Comparison of ENCODE assay signal across 12 mouse cellular contexts in the genomic region with DNA sequence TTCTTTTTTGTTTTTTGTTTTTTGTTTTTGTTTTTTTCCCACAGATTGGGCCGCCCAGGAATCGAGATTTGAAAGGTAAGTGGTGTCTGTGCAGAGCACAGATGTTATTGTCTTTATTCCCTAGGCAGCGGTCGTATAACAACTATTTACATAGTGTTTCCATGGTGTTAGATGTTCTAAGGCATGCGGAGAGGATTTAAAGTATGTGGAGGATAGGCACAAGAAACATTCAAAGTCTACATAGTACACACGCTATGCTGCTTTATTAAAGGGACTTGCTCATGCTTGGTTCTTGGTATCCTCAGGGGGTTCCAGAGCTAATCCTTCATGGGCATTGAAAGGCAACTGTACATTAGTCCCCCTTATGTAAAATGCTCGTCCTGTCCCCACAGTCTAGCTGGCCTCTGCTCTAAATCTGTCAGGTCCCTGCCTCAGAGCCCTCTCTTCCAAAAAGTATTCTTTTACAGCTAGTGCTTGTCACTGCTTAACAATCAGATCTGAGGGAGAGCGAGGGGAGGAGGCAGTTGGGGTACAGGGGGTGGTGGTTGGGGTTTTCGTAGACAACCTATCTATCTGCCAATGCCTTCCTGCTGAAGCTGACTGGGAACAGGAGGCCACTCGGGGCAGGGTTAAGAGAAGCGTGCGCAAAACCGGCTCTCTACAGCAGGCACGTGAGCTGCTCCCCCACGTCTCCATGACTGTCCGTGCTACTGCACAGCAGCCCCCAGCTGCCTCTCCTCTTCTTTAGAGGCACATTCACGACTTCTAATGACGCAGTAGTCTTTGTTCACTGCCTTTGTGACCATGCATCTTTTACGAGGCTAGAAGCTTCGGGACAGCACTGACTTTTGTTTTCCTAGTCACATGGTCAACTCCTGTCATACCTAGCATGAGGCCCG. TPM values are rescaled to one million over a fixed set of nuclear protein-coding genes. Genes with fewer than 3 reads are reported as not detected.
A peak's percentile ranks its signal among the peaks of the same experiment; 100 is the strongest.
DNase-seq lines count a peak whose midpoint lies in the region; ATAC-seq lines count a peak whose summit lies in the region.
"Had no signal": no experiment of that assay in that cellular context is flagged by ENCODE, and none has a peak within 500 bp of the region (broad histone marks: within the 10 kb centered on the region; RNA-seq: fewer than 3 reads in every experiment).

No protein-coding gene starts in this region.

- H3K4me1 ChIP-seq in limb, embryonic 12.5 days (replicated peaks): peaks cover 12% of the 10 kb centered on the region
- H3K4me1 ChIP-seq in limb, embryonic 10.5 days: peaks cover 13% of the 10 kb centered on the region
- H3K4me1 ChIP-seq in forebrain, embryonic 14.5 days (ENCODE audit: control insufficient read depth, insufficient read depth, low read length): peaks cover 10% of the 10 kb centered on the region
- peaks cover 31% of the 10 kb centered on the region for H3K4me1 ChIP-seq in neural tube, embryonic 15.5 days

- H3K9ac ChIP-seq in limb, embryonic 12.5 days (replicated peaks): no peak overlapping the region
- no peak overlapping the region for H3K9ac ChIP-seq in forebrain, embryonic 14.5 days (ENCODE audit: low read length)
- H3K9ac ChIP-seq in neural tube, embryonic 15.5 days (replicated peaks): no peak overlapping the region

- DNase-seq in limb, embryonic 10.5 days (ENCODE audit: low spot score): no peak
- peak; percentile 52 for DNase-seq in forebrain, embryonic 14.5 days (ENCODE audit: low spot score)
- DNase-seq in mesoderm, embryonic 11.5 days (ENCODE audit: low read depth, low spot score): peak; percentile 76
- DNase-seq in thymus, postnatal 36 days: no peak
- no peak for DNase-seq in right cerebral cortex, postnatal 10 days (ENCODE audit: low spot score in 2 of 2)
- DNase-seq in layer of hippocampus, postnatal 25 days (ENCODE audit: extremely low spot score in 1 of 2, low spot score in 1 of 2): no peak
- DNase-seq: cerebellum, postnatal 36 days; lung, adult 2 months had no signal

- no peaks in the 10 kb centered on the region for H3K9me3 ChIP-seq in limb, embryonic 12.5 days
- H3K9me3 ChIP-seq in limb, embryonic 10.5 days (replicated peaks): no peaks in the 10 kb centered on the region
- no peaks in the 10 kb centered on the region for H3K9me3 ChIP-seq in forebrain, embryonic 14.5 days (replicated peaks; ENCODE audit: control insufficient read depth, low read length)
- no peaks in the 10 kb centered on the region for H3K9me3 ChIP-seq in neural tube, embryonic 15.5 days (replicated peaks)

- H3K4me2 ChIP-seq in limb, embryonic 12.5 days: no peak overlapping the region
- H3K4me2 ChIP-seq in forebrain, embryonic 14.5 days (ENCODE audit: low read length): no peak overlapping the region
- H3K4me2 ChIP-seq in neural tube, embryonic 15.5 days: peak overlapping the region; percentile 42

- H3K27ac ChIP-seq in limb, embryonic 12.5 days: 0 out of 2 replicates have a peak overlapping the region, but pooled peaks have one; percentile 17
- H3K27ac ChIP-seq in limb, embryonic 10.5 days: no peak overlapping the region; the same call in 1 of the 2 replicates
- H3K27ac ChIP-seq in forebrain, embryonic 14.5 days (ENCODE audit: low read depth, low read length): no peak overlapping the region; the same call in 1 of the 2 replicates
- H3K27ac ChIP-seq in neural tube, embryonic 15.5 days (replicated peaks): peak overlapping the region; percentile 3; the same call in 1 of the 2 replicates

- whole genome bisulfite sequencing in limb, embryonic 12.5 days: 55% methylated on average over 21 of the region's 21 CpGs
- 72% methylated on average over 21 of the region's 21 CpGs for WGBS in limb, embryonic 10.5 days
- WGBS in forebrain, embryonic 14.5 days: 30% methylated on average over 21 of the region's 21 CpGs
- 12% methylated on average over 21 of the region's 21 CpGs for WGBS in neural tube, embryonic 15.5 days

- H3K27me3 ChIP-seq in limb, embryonic 12.5 days: no peaks in the 10 kb centered on the region; the same call in 1 of the 2 replicates
- H3K27me3 ChIP-seq in limb, embryonic 10.5 days (ENCODE audit: low read depth, poor library complexity, severe bottlenecking): no peaks in the 10 kb centered on the region
- no peaks in the 10 kb centered on the region for H3K27me3 ChIP-seq in forebrain, embryonic 14.5 days (replicated peaks; ENCODE audit: control insufficient read depth, insufficient read depth, low read length)
- H3K27me3 ChIP-seq in neural tube, embryonic 15.5 days (replicated peaks): no peaks in the 10 kb centered on the region

- no peak for ATAC-seq in limb, embryonic 12.5 days (ENCODE audit: insufficient number of reproducible peaks, insufficient read depth, low FRiP score, low TSS enrichment, low read depth)
- peak; percentile 66 for ATAC-seq in forebrain, embryonic 14.5 days
- peak; percentile 70 for ATAC-seq in neural tube, embryonic 15.5 days (ENCODE audit: low FRiP score)

- H3K36me3 ChIP-seq in limb, embryonic 12.5 days: no peaks in the 10 kb centered on the region
- H3K36me3 ChIP-seq in limb, embryonic 10.5 days: no peaks in the 10 kb centered on the region
- no peaks in the 10 kb centered on the region for H3K36me3 ChIP-seq in forebrain, embryonic 14.5 days (ENCODE audit: control insufficient read depth, insufficient read depth, low read length)
- H3K36me3 ChIP-seq in neural tube, embryonic 15.5 days: no peaks in the 10 kb centered on the region

- no peak overlapping the region for H3K4me3 ChIP-seq in limb, embryonic 12.5 days (replicated peaks)
- no peak overlapping the region for H3K4me3 ChIP-seq in limb, embryonic 10.5 days
- H3K4me3 ChIP-seq in forebrain, embryonic 14.5 days (ENCODE audit: low read depth, low read length): no peak overlapping the region
- 0 out of 2 replicates have a peak overlapping the region, but pooled peaks have one; percentile 7 for H3K4me3 ChIP-seq in neural tube, embryonic 15.5 days (replicated peaks)

RNA-seq across cellular contexts. Expression of a gene that starts 51.8 kb away (rescaled TPM):
- 0.08 and 0.26 TPM in 2 replicates for polyA plus RNA-seq in limb, embryonic 12.5 days (2016; fragmentation: Nextera tagmentation; extraction: Ambion mirVana)
- polyA plus RNA-seq in limb, embryonic 10.5 days (2016; fragmentation: Nextera tagmentation; extraction: Ambion mirVana): not detected in 2 replicates
- polyA plus RNA-seq in forebrain, embryonic 14.5 days (2014; fragmentation: Nextera tagmentation; extraction: Ambion mirVana): 16.6 and 17.9 TPM in 2 replicates
- 32.8 and 37.9 TPM in 2 replicates for polyA plus RNA-seq in neural tube, embryonic 15.5 days (2015; fragmentation: Nextera tagmentation; extraction: Ambion mirVana)
- total RNA-seq in layer of hippocampus, postnatal 25 days (2021): 10 to 100 TPM; 66.7 to 71.6 TPM
- total RNA-seq: granulocyte monocyte progenitor cell, adult 5-6 weeks; heart, postnatal 25 days had no signal

Comparison
In these comparisons a context has a peak if more than half of its experiments do, and no peak if none do; other contexts are left out.
1. H3K27ac ChIP-seq: peak in limb, embryonic 12.5 days (single experiment) and neural tube, embryonic 15.5 days (single experiment); none in limb, embryonic 10.5 days (single experiment) and forebrain, embryonic 14.5 days (single experiment).
2. DNase-seq: peak in forebrain, embryonic 14.5 days (single experiment) and mesoderm, embryonic 11.5 days (single experiment); none in limb, embryonic 10.5 days (single experiment), thymus, postnatal 36 days (0 of 2), right cerebral cortex, postnatal 10 days (0 of 2) and layer of hippocampus, postnatal 25 days (0 of 2).
3. RNA of a gene that starts 51.8 kb away (polyA plus RNA-seq): 32.8 to 37.9 TPM in neural tube, embryonic 15.5 days and 16.6 to 17.9 TPM in forebrain, embryonic 14.5 days; 0.08 to 0.26 TPM in limb, embryonic 12.5 days and not detected in limb, embryonic 10.5 days; every median in the first group is over 10 times any median in the second.